Mouse (Mus musculus): ENCODE data around the gene Slc39a2.

Slc39a2 gene

DNA sequence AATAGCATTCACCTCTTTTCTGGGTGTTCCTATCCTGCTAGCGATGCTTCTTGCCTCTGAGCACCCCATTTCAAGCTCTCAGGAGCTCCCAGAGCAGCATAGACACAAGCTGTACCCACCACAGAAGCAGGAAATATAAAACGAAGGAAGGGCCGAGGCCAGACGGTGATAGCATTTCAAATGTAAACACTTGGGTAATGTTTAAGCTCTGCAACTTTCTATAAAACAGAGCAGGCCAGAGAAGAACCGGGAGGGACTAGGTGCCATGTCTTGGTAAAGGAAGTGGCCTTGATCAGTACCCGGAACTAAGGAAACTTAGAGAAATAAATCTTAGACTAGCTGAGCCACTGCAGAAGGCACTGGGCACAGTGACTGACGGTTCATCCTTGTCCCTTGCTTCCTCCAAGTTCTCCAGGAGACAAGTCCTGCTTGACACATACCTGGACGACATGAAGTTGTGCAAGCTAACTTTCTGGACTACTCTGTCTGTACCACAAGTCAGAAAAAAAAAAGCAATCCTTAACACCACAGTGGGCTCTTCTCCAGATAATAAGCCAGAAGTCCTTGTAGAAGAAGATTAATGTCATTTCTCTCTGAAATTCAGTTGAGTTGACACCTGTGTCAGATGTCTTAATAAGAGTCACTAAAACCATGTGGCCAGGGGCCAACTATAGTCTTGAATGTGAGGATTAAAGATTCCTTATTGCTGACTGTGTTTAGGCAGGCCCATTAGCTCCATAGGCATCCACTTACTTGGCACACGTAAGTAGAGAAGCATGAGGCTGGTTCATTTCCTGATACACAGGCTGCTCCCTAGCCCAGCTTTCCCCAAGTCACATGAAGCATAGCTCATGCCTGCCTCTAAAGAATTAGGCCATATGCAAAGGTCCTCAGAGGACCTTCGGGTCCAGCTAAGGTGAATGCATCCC lies 39.7 kb downstream of the Slc39a2 start:
- no peak for DNase-seq (ENCODE audit: low spot score in 2 of 2)

- no peak for DNase-seq (ENCODE audit: low spot score in 2 of 2)
Measured at GRCm38 (mm10) chr14:51939005-51939404, 46.3 kb downstream of the Slc39a2 start.

GRCm38 (mm10) chr14:51940944-51941560 lies 48.4 kb downstream of the Slc39a2 start:
- no peak for DNase-seq (ENCODE audit: low spot score in 2 of 2)

DNA sequence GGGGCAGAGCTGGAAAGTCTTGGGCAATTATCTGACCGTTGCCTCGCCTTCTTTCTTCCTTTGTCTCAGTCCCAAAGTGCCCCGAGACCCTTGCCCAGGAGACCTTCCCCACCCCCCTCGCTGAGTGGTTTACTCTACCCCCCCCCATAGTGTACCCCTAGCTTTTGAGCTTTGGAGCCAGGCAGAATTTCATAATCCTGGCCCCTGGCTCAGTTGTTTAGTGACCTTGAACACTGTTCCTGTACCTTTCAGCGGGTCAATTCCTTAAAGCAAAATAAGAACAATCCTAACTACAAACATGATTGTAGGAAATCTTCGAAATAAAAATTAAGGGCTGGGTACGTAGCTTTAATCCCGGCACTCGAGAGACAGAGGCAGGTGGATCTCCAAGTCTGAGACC lies 48.9 kb downstream of the Slc39a2 start:
- no peak for DNase-seq (ENCODE audit: low spot score in 2 of 2)

DNA sequence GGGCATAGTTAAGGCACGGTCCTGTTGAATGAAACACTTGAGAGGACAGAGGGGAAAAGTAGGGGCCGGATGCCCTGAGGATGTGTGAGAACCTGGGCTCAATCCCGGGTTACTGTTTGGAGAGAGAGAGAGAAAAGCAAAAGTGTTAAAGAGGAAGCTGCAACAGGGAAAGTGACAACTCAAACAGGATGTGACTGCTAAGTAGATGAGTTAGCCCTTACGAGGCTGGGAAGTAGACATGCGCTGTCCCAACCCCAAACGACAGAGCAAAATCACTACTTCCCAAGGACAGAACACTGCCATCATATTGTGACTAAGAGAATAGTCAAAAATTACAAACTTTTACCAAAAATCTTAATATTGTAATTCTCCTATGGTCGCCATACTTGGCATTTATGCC lies 49.5 kb downstream of the Slc39a2 start:
- DNase-seq (ENCODE audit: low spot score in 2 of 2): no peak

DNA sequence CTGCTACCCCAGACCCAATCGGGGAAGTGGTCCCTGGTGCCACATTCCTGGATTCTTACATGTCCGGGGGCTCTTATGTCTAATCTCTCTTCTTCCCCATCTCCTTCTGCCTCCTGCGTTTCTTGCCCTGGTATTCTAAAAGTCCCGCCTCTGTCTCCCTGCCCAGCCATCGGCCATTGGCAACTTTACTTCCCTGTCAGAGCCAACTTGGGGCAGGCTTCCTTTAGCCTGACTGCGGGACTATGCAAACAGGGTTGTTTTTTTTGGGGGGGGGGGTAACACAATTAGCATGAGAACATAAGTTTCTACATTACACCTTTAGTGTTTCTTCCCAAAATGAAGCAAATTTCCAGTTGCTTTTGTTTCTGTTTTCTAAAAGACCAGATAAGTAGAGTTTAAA lies 50.6 kb downstream of the Slc39a2 start:
- no peak for DNase-seq (ENCODE audit: low spot score in 2 of 2)

Measured in left cerebral cortex, adult 9 months (tissue).